Mouse (Mus musculus): ENCODE data around the gene Rhou.
A peak's percentile ranks its signal among the peaks of the same experiment; 100 is the strongest.

Gene Rhou

DNA sequence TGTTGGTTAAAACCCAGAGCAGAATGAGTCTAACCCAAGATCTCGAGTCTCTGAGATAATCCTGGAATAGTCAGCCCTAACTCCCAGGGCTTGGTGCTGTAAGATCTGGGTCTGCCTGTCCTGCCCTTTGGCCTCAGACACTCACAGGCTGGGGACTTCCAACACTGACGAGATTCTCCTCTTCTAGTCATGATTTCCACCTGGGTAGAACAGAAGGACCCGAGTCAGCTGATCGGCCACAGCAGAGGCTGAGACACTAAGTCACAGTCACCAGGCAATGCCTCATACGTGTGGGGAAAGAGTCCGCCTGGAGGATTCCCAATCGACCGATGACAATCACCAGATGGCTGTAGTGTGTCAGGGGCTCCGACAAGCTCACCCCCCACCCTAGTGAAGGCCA, 42.4 kb downstream of the Rhou start:
- peak; percentile 53 for DNase-seq (ENCODE audit: low spot score)

DNA sequence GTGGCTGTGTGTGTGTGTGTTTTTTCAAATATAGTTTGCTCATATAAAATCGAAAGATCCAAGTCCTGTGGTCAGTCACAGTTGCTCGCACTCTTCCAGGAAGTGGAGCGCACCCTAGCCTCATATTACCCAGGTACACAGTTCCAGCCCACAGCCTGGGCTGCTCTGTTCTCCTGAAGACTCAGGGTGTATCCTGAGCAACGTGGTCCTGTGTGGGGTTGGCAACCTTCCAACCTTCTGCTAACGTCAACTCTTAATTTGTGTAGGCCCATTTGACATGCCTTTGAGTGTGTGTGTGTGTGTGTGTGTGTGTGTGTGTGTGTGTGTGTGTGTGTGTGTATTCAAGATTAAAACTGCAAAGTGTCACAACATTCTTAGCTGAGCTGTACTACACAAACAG, 43.6 kb downstream of the Rhou start:
- no peak for DNase-seq (ENCODE audit: low spot score)

DNA sequence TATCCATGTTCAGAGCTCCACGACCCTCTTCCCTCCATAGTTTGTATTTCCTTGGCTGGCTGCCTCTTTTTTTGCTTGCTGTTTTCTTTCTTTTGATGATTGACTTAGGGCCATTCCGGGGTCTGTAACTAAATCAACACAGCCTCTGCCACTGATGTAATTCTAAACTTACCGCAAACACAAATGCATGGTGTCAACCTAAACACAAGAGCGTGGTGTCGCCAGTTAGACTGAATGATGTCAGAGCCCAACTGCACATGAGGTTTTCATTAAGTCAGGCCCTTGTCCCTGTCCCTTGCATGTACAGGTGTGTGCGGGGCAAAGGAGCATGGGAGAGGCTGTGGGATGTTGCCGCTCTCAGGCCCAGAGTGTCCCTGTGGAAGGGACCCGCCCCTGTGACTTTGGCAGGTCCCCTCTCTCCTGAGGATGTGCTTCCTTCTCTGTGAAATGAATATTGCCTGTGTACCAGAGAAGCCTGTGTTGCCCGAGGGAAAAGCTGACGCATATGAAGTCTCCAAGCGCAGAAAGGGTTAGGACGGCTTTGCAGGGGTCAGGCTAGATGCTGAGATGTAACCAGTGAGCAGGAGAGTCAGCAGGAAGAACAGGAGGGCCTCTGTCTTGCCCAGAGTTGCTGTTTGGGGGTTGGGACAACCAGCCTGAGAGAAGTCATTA, 46.8 kb downstream of the Rhou start:
- DNase-seq (ENCODE audit: low spot score), result no peak

DNA sequence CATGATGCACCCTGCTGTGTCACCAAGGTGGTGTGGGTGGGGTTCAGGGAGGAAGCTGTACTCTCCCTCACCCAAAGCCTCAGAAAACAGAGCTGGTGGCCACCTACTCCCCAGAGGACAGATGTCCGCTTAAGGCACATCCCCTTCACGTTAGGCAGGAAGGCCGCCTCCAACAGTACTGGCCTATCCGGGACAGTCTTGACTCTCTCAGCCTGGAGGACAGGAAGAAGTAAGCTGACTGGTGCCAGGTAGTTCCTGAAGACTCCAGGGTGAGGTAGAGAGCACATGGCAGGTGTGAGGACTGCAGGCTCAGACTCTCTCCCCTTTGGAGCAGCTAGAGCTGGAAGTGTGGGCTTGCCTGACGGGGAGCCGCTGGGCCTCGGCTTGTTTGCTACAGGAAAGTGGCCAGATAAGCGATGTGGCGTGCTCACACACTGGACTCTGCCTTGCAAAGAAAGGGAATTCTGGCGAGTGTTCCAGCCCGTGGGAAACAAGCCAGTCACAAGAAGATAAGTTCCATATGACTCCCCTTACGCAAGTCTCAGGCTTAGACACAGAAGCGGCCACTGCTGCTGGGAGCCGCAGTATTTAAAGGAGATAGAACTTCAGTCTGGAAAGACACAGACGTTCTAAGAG, 48.3 kb downstream of the Rhou start:
- DNase-seq (ENCODE audit: low spot score), result peak; percentile 76

DNA sequence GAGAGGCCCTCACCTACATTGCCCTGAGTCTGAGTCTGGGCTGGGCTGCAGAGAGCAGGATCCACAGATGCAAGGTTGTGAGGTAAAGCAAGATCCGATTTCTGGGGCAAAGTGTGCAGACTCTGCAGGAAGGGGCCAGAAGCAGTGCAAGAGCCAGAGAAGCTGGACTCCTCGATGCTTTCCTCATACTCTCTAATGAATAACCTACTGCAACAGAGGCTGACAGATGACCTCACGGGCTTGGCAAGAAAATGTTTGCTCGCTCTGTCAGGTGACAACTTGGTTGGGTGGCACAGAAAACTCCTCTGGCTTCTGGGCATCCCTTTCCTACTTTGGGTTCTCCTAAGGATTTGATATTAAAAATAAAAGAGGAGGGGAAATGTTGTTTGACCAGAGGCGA, 51.6 kb downstream of the Rhou start:
- no peak for DNase-seq (ENCODE audit: low spot score)

DNA sequence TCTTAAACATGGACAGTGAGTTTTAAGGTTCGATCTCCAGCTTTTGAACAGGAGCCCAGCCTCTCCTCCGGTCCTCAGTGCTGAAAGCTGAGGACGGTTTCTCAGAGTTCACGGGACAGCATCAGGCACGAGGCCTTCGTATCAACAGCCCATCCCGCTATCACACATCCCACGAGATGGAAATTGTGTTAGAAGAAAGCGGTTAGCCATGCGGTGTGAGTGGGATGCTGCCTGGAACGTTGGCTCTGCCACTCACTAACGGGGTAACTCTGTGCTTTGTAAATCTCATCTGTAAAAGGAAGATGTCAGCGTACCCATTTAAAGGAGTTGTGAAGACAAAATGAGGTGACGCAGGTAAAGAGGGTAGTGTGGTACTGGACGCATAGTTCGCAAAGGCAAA, 53.4 kb downstream of the Rhou start:
- no peak for DNase-seq (ENCODE audit: low spot score)

DNA sequence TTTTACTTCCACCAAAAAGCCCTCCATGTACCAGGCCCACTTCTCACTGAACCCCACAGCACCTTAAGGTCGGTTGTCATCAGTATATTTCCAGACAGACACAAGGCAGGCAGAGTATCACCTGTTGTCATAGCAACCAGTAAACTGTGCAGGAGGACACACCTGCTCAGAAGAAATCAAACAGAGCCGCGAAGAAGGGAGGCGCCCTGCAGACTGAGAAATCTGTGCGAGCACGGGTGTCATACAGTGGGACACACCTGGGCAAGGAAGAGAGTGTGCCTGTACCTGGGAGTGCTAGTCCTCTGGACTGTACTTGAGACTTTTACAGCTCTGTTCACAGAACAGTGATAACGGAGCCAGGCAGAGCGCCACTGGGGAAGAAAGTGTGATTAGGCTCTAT, 55.0 kb downstream of the Rhou start:
- DNase-seq (ENCODE audit: low spot score), result peak; percentile 46

DNA sequence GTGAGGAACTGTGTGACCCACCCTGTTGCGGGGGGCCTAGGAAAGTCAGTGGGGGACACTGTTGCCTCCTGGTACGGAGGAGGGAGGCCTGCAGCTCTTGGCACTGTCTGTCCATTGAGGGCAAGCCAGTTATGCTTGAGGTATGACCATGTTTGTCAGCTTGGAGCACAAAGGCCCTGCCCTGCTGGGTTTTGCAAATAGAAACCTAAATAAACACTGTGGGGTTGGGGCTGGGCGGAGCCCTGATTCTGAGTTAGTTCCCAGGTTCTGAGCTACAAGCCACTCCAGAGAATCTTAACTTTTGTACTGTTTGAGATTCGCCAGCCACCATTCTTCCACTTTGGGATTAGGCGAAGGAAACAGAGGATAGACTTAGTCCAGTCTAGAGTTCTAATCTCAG, 56.6 kb downstream of the Rhou start:
- no peak for DNase-seq (ENCODE audit: low spot score)

Measured in yolk sac, embryonic 10.5 days (tissue).